Mouse (Mus musculus): ENCODE measurements around the gene Ier5. TPM values are rescaled to one million over a fixed set of nuclear protein-coding genes. Genes with fewer than 3 reads are reported as not detected.

Gene Ier5
- total and polyA plus RNA-seq, 3 experiments, result 47.7 to 59.3 (median 58.8) TPM

- no peak overlapping the region for H3K9ac ChIP-seq (ENCODE audit: insufficient read depth, low read depth)
- H3K9me3 ChIP-seq (replicated peaks; ENCODE audit: low read length), result no peaks in the 10 kb centered on the region
- TF ChIP-seq NELFE (IDR thresholded peaks at IDR 0.05; ENCODE audit: low read depth, low read length), result no peak
- TF ChIP-seq MYC (IDR thresholded peaks at IDR 0.05; ENCODE audit: low read depth, low read length), result no peak
- no peak for TF ChIP-seq USF1 (IDR thresholded peaks at IDR 0.05; ENCODE audit: low read depth, low read length)
- no peak for TF ChIP-seq MEF2A (IDR thresholded peaks at IDR 0.05; ENCODE audit: borderline replicate concordance, low read depth, low read length)
- no peak for TF ChIP-seq JUN (IDR thresholded peaks at IDR 0.05; ENCODE audit: insufficient read depth, low read depth, low read length)
- no peak for TF ChIP-seq JUND (conservative IDR thresholded peaks at IDR 0.05; ENCODE audit: low read depth, low read length)
- TF ChIP-seq IRF4 (IDR thresholded peaks at IDR 0.05; ENCODE audit: low read depth, low read length), result no peak
- TF ChIP-seq SMC3 (IDR thresholded peaks at IDR 0.05; ENCODE audit: low read depth, low read length), result no peak
- TF ChIP-seq ZC3H11A (IDR thresholded peaks at IDR 0.05; ENCODE audit: low read depth, low read length), result no peak
- no peak for TF ChIP-seq TBP (conservative IDR thresholded peaks at IDR 0.05; ENCODE audit: low read depth, low read length)
- no peak for TF ChIP-seq UBTF (IDR thresholded peaks at IDR 0.05; ENCODE audit: low read depth, low read length)
- TF ChIP-seq GABPA (IDR thresholded peaks at IDR 0.05; ENCODE audit: insufficient replicate concordance, low read depth, low read length), result no peak
- TF ChIP-seq HCFC1 (IDR thresholded peaks at IDR 0.05; ENCODE audit: low read depth, low read length), result no peak
- TF ChIP-seq E2F4 (IDR thresholded peaks at IDR 0.05; ENCODE audit: insufficient replicate concordance, low read depth, low read length), result no peak
- no peak for TF ChIP-seq EP300 (IDR thresholded peaks at IDR 0.05; ENCODE audit: low read length)
- TF ChIP-seq RCOR1 (conservative IDR thresholded peaks at IDR 0.05; ENCODE audit: low read depth, low read length), result no peak
- H3K4me2 ChIP-seq (ENCODE audit: insufficient read depth, low read depth, poor library complexity, severe bottlenecking), result no peak overlapping the region
- no peaks in the 10 kb centered on the region for H3K36me3 ChIP-seq (replicated peaks in 1 of 2; ENCODE audit: control insufficient read depth in 1 of 2, insufficient read depth in 1 of 2, low read length in 1 of 2)
- DNase-seq (ENCODE audit: extremely low read depth), result no peak
- no peak overlapping the region for H3K4me3 ChIP-seq (replicated peaks in 1 of 3; ENCODE audit: low read depth in 2 of 3, low read length in 2 of 3, poor library complexity in 1 of 3)
- dilution Hi-C loops (cut with MboI; ENCODE audit: extremely low pct_ligation_motif_present, extremely low pct_unique_long_range_greater_than_20kb, low sequenced_read_pairs), result no loop called here
- in situ Hi-C loops (cut with MboI; ENCODE audit: low pct_ligation_motif_present, low pct_unique_long_range_greater_than_20kb, low sequenced_read_pairs), result no loop called here
- H3K79me2 ChIP-seq (replicated peaks; ENCODE audit: control insufficient read depth, extremely low read depth, insufficient read depth, poor library complexity, severe bottlenecking), result no peaks in the 10 kb centered on the region
- H3K27ac ChIP-seq (ENCODE audit: insufficient read depth, low read depth), result no peak overlapping the region
- H3K4me1 ChIP-seq (ENCODE audit: control insufficient read depth in 1 of 2, insufficient read depth in 2 of 2), result peaks cover 13 to 35% of the 10 kb centered on the region in 2 experiments
- peaks cover 1% of the 10 kb centered on the region for H3K27me3 ChIP-seq (replicated peaks)
Observed at GRCm38 (mm10) chr1:155112118-155112517, 12.7 kb upstream of the Ier5 start.

GRCm38 (mm10) chr1:155111491-155111890 lies 12.1 kb upstream of the Ier5 start:
- TF ChIP-seq USF1 (IDR thresholded peaks at IDR 0.05; ENCODE audit: low read depth, low read length), result no peak
- TF ChIP-seq IRF4 (IDR thresholded peaks at IDR 0.05; ENCODE audit: low read depth, low read length), result no peak
- TF ChIP-seq CHD1 (IDR thresholded peaks at IDR 0.05; ENCODE audit: low read depth, low read length), result no peak
- TF ChIP-seq JUN (IDR thresholded peaks at IDR 0.05; ENCODE audit: insufficient read depth, low read depth, low read length), result no peak
- TF ChIP-seq ZNF384 (IDR thresholded peaks at IDR 0.05; ENCODE audit: low read depth, low read length), result no peak
- TF ChIP-seq KAT2A (IDR thresholded peaks at IDR 0.05; ENCODE audit: insufficient replicate concordance, low read length), result no peak
- no peak for TF ChIP-seq MAFK (IDR thresholded peaks at IDR 0.05; ENCODE audit: insufficient replicate concordance, low read length)
- no peak overlapping the region for H3K4me2 ChIP-seq (ENCODE audit: insufficient read depth, low read depth, poor library complexity, severe bottlenecking)
- peaks cover 1% of the 10 kb centered on the region for H3K27me3 ChIP-seq (replicated peaks)
- no peaks in the 10 kb centered on the region for H3K79me2 ChIP-seq (replicated peaks; ENCODE audit: control insufficient read depth, extremely low read depth, insufficient read depth, poor library complexity, severe bottlenecking)
- peaks cover 13 to 40% of the 10 kb centered on the region in 2 experiments for H3K4me1 ChIP-seq (ENCODE audit: control insufficient read depth in 1 of 2, insufficient read depth in 2 of 2)
- no peaks in the 10 kb centered on the region for H3K36me3 ChIP-seq (replicated peaks in 1 of 2; ENCODE audit: control insufficient read depth in 1 of 2, insufficient read depth in 1 of 2, low read length in 1 of 2)
- DNase-seq (ENCODE audit: extremely low read depth), result no peak
- no peak overlapping the region for H3K27ac ChIP-seq (ENCODE audit: insufficient read depth, low read depth)
- H3K9me3 ChIP-seq (replicated peaks; ENCODE audit: low read length), result no peaks in the 10 kb centered on the region
- dilution Hi-C loops (cut with MboI; ENCODE audit: extremely low pct_ligation_motif_present, extremely low pct_unique_long_range_greater_than_20kb, low sequenced_read_pairs), result no loop called here
- no peak overlapping the region for H3K9ac ChIP-seq (ENCODE audit: insufficient read depth, low read depth)
- H3K4me3 ChIP-seq (replicated peaks in 1 of 3; ENCODE audit: low read depth in 2 of 3, low read length in 2 of 3, poor library complexity in 1 of 3), result no peak overlapping the region
- in situ Hi-C loops (cut with MboI; ENCODE audit: low pct_ligation_motif_present, low pct_unique_long_range_greater_than_20kb, low sequenced_read_pairs), result no loop called here
